Mouse (Mus musculus) kidney, adult 2 months (tissue): Measurements from ENCODE around the gene Magi2. TPM values are rescaled to one million over a fixed set of nuclear protein-coding genes. Genes with fewer than 3 reads are reported as not detected.
A peak's percentile ranks its signal among the peaks of the same experiment; 100 is the strongest.

Experiments
- DNase-seq: peaks from one replicate; pipeline ENCODE4 v3.0.0; 2021
- H3K27ac ChIP-seq: fragments of 200-500 bp; 2 replicates; pipeline ENCODE4 v1.5.1; 2012; ENCODE audit warnings: low read depth, low read length, control low read depth, inconsistent platforms; ENCODE audit not compliant: insufficient read depth
- H3K27me3 ChIP-seq: fragments of 200-500 bp; replicated peaks from 2 replicates; pipeline ENCODE4 v1.6.1; 2012; ENCODE audit warnings: mild to moderate bottlenecking, moderate library complexity, low read length, inconsistent platforms; ENCODE audit not compliant: control insufficient read depth, insufficient read depth
- H3K36me3 ChIP-seq: fragments of 200-500 bp; 2 replicates; pipeline ENCODE4 v1.6.1; 2012; ENCODE audit warnings: mild to moderate bottlenecking, moderate library complexity, low read length, inconsistent platforms; ENCODE audit not compliant: control insufficient read depth, insufficient read depth
- H3K4me1 ChIP-seq: fragments of 200-500 bp; 2 replicates; pipeline ENCODE4 v1.6.1; 2011; ENCODE audit warnings: low read length; ENCODE audit not compliant: control insufficient read depth, insufficient read depth
- H3K4me3 ChIP-seq: fragments of 200-500 bp; 2 replicates; pipeline ENCODE4 v1.5.1; 2011; ENCODE audit warnings: mild to moderate bottlenecking, low read depth, low read length, control low read depth; ENCODE audit not compliant: insufficient read depth
- CTCF ChIP-seq: fragments of 200-500 bp; conservative IDR thresholded peaks from 2 replicates; pipeline ENCODE4 v1.5.1; 2011; ENCODE audit warnings: low read depth, mild to moderate bottlenecking, control low read depth, low read length, moderate library complexity, mixed read lengths; ENCODE audit not compliant: insufficient read depth, insufficient read length
- POLR2A ChIP-seq: fragments of 200-500 bp; IDR thresholded peaks from one replicate; pipeline ENCODE4 v1.6.1; 2011; ENCODE audit warnings: low read depth, low read length, control low read depth
- WGBS: fragments of 180-500 bp; shearing (Covaris S2); methylation state at CpG from one replicate; pipeline ENCODE4 v1.1.7; 2018; 5-methylcytosine and 5-hydroxymethylcytosine counted together
- polyA plus RNA-seq: library from polyadenylated mRNA; depleted of rRNA; stranded (reverse); fragments of >200 nt; gene quantifications from 2 replicates; pipeline ENCODE4 v1.2.3, GENCODE M21; 2012

Magi2 gene
- polyA plus RNA-seq, 1 experiment, result 6.1 TPM

DNA sequence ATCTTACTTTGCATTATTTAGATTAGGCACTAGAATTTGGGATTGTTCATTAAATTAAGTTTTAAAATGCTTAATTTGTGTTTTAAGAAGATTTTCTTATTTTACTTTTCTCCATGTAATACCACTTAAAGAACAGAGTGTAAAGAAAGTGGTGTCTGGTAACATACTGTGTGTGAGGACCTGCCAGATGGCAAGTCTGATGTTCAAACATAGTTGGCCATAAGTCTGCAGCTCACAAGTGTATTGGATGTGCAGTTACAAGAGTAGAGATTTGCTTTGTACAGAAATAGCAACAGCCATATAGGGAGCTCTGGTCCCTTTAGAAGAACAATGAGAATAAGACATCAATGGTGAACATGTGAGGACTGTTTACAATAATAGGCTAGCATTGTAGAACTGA is 15.0 kb downstream of the Magi2 start:
- DNase-seq, result no peak
- H3K27me3 ChIP-seq, result no peaks in the 10 kb centered on the region
- H3K4me3 ChIP-seq, result no peak overlapping the region
- no peaks in the 10 kb centered on the region for H3K36me3 ChIP-seq
- no peaks in the 10 kb centered on the region for H3K4me1 ChIP-seq
- no peak for TF ChIP-seq CTCF
- TF ChIP-seq POLR2A, result no peak
- no peak overlapping the region for H3K27ac ChIP-seq

DNA sequence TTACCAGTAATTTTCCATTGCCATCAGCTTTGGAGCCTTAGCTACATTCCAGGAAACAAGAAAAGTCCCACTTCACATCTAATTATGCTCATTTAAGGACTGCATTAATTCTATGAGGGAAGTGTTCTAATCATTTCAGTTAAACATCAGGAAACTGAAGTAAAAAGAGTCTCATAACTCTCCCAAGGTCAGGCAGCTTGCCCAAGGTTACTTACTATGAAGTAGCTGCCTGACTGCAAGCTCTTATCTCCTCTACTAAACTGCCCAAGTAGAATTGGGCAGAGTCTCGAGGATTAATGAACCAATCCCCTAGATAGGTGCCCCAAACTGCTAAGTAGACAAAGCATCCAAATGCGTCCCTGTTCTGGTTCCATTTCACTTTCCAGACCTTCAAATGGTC is 19.6 kb downstream of the Magi2 start:
- H3K36me3 ChIP-seq, result no peaks in the 10 kb centered on the region
- no peaks in the 10 kb centered on the region for H3K4me1 ChIP-seq
- H3K4me3 ChIP-seq, result no peak overlapping the region
- no peak overlapping the region for H3K27ac ChIP-seq
- no peak for TF ChIP-seq POLR2A
- TF ChIP-seq CTCF, result no peak
- 53% methylated on average over 2 of the region's 2 CpGs for WGBS
- DNase-seq, result peak; percentile 12
- H3K27me3 ChIP-seq, result no peaks in the 10 kb centered on the region

DNA sequence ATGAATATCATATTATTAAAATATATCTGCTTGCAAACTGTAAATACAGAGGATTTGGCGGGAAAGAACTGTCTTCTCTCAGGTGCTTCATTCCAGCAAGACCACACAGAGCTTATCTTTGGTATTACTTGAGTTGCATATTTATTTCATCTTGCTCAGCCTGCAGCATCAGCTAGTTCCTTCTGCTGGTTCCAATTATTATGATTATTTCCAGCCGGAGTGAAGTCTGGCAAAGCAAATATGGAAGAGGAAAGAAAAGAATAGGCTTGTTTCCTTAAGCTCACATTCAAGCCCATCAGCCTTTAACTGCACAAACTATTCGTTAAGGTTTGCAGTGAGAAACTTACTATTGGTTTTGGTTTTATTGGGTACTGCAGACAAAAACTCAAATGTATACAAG is 20.4 kb downstream of the Magi2 start:
- Histone ChIP-seq H3K4me1 (no peaks in the 10 kb centered on the region), H3K27me3 (no peaks in the 10 kb centered on the region), H3K36me3 (no peaks in the 10 kb centered on the region), H3K27ac (no peak overlapping the region), H3K4me3 (no peak overlapping the region)
- WGBS, result 79% methylated on average over 3 of the region's 3 CpGs
- DNase-seq, result no peak
- no peak for TF ChIP-seq CTCF
- TF ChIP-seq POLR2A, result no peak

GRCm38 (mm10) chr5:19262816-19263215 is 36.0 kb downstream of the Magi2 start:
- Histone ChIP-seq H3K27me3 (no peaks in the 10 kb centered on the region), H3K4me3 (no peak overlapping the region), H3K27ac (no peak overlapping the region), H3K36me3 (no peaks in the 10 kb centered on the region), H3K4me1 (no peaks in the 10 kb centered on the region)
- WGBS, result 66% methylated on average over 5 of the region's 5 CpGs
- TF ChIP-seq CTCF (no peak), POLR2A (no peak)
- no peak for DNase-seq

DNA sequence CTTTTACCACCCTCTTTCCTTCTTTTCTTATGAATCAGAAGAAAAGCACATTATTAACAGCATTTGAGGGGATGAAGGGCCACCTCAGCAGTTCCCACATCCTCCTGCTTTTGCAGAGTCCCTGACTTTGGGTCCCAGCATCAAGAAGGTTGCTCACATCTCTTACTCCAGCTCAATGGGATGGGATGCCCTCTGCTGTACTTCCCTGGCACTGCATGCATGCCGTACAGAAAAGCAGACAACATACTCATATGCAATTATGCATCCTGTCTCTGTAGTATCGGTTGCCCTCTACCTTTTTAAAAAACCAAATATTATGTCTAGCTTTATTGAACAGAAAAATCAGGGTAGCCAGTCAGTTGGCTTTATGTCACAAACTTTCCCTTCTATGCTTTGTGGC is 37.8 kb downstream of the Magi2 start:
- 68% methylated on average over 2 of the region's 2 CpGs for WGBS
- no peak overlapping the region for H3K27ac ChIP-seq
- no peak overlapping the region for H3K4me3 ChIP-seq
- TF ChIP-seq POLR2A (no peak), CTCF (no peak; the same call in 1 of the 2 replicates)
- H3K27me3 ChIP-seq, result no peaks in the 10 kb centered on the region
- H3K4me1 ChIP-seq, result no peaks in the 10 kb centered on the region
- H3K36me3 ChIP-seq, result no peaks in the 10 kb centered on the region
- peak; percentile 9 for DNase-seq

- Histone ChIP-seq H3K27me3 (no peaks in the 10 kb centered on the region), H3K27ac (no peak overlapping the region), H3K4me3 (no peak overlapping the region), H3K36me3 (no peaks in the 10 kb centered on the region), H3K4me1 (no peaks in the 10 kb centered on the region)
- TF ChIP-seq POLR2A, result no peak
- no peak for TF ChIP-seq CTCF
- DNase-seq, result no peak
- 81% methylated on average over 3 of the region's 3 CpGs for WGBS
Measured at GRCm38 (mm10) chr5:19292581-19292980, 65.7 kb downstream of the Magi2 start.

- H3K4me1 ChIP-seq, result no peaks in the 10 kb centered on the region
- no peaks in the 10 kb centered on the region for H3K36me3 ChIP-seq
- H3K27me3 ChIP-seq, result no peaks in the 10 kb centered on the region
- no peak overlapping the region for H3K4me3 ChIP-seq
- no peak overlapping the region for H3K27ac ChIP-seq
- no peak for DNase-seq
- TF ChIP-seq POLR2A, result no peak
- no peak for TF ChIP-seq CTCF
- 87% methylated on average over 6 of the region's 6 CpGs for WGBS
Measured at GRCm38 (mm10) chr5:19306656-19307055, 79.8 kb downstream of the Magi2 start.

GRCm38 (mm10) chr5:19309870-19310269 is 83.0 kb downstream of the Magi2 start:
- Histone ChIP-seq H3K36me3 (no peaks in the 10 kb centered on the region), H3K4me3 (no peak overlapping the region), H3K4me1 (no peaks in the 10 kb centered on the region), H3K27me3 (no peaks in the 10 kb centered on the region), H3K27ac (no peak overlapping the region)
- TF ChIP-seq POLR2A (no peak), CTCF (no peak)
- no peak for DNase-seq
- WGBS, result 73% methylated on average over 1 of the region's 1 CpGs
